Mouse (Mus musculus) retina, adult 2 months (tissue): Measurements from ENCODE around the gene Tmub2.

Experiments
- DNase-seq: peaks from one replicate; pipeline ENCODE4 v3.0.0-alpha.2; 2012; ENCODE audit warnings: low read depth, low spot score

Gene Tmub2

GRCm38 (mm10) chr11:102305359-102305758, 20.6 kb downstream of the Tmub2 start:
- no peak for DNase-seq

- DNase-seq: no peak
Observed at GRCm38 (mm10) chr11:102308104-102308503, 23.4 kb downstream of the Tmub2 start.

GRCm38 (mm10) chr11:102308979-102309378, 24.2 kb downstream of the Tmub2 start:
- peak; percentile 87 for DNase-seq

GRCm38 (mm10) chr11:102309821-102310617, 25.3 kb downstream of the Tmub2 start:
- DNase-seq: no peak

- no peak for DNase-seq
Observed at GRCm38 (mm10) chr11:102310768-102311695, 26.3 kb downstream of the Tmub2 start.

GRCm38 (mm10) chr11:102311966-102312365, 27.2 kb downstream of the Tmub2 start:
- no peak for DNase-seq

GRCm38 (mm10) chr11:102312586-102312985, 27.9 kb downstream of the Tmub2 start:
- no peak for DNase-seq

GRCm38 (mm10) chr11:102314321-102314720, 29.6 kb downstream of the Tmub2 start:
- no peak for DNase-seq

GRCm38 (mm10) chr11:102315690-102316571, 31.2 kb downstream of the Tmub2 start:
- DNase-seq: no peak

- peak; percentile 65 for DNase-seq
Observed at GRCm38 (mm10) chr11:102316572-102317297, 32.0 kb downstream of the Tmub2 start.

GRCm38 (mm10) chr11:102317298-102317900, 32.7 kb downstream of the Tmub2 start:
- DNase-seq: no peak

GRCm38 (mm10) chr11:102317901-102318575, 33.3 kb downstream of the Tmub2 start:
- peak; percentile 47 for DNase-seq

GRCm38 (mm10) chr11:102318576-102319409, 34.1 kb downstream of the Tmub2 start:
- peak; percentile 42 for DNase-seq

GRCm38 (mm10) chr11:102319410-102319792, 34.7 kb downstream of the Tmub2 start, which contains the start of gene Ubtf:
Gene Ubtf (minus strand): TSS chr11:102319742.
- DNase-seq: peak; percentile 69

GRCm38 (mm10) chr11:102319941-102320685, 35.4 kb downstream of the Tmub2 start:
- peak; percentile 61 for DNase-seq

GRCm38 (mm10) chr11:102320686-102321005, 35.9 kb downstream of the Tmub2 start:
- DNase-seq: no peak

GRCm38 (mm10) chr11:102321931-102322330, 37.2 kb downstream of the Tmub2 start:
- DNase-seq: no peak

GRCm38 (mm10) chr11:102323516-102323915, 38.8 kb downstream of the Tmub2 start:
- DNase-seq: no peak
